9 mouse cellular contexts compared by ENCODE assay signal in genomic region chr6:38031924-38032540, GRCm38 (mm10). TPM values are rescaled to one million over a fixed set of nuclear protein-coding genes. Genes with fewer than 3 reads are reported as not detected.
DNase-seq lines count a peak whose midpoint lies in the region; ATAC-seq and TF ChIP-seq lines count a peak whose summit lies in the region.
"Had no signal": no experiment of that assay in that cellular context is flagged by ENCODE, and none has a peak within 500 bp of the region (broad histone marks: within the 10 kb centered on the region; RNA-seq: fewer than 3 reads in every experiment).

No protein-coding gene starts in this region.

- no peaks in the 10 kb centered on the region for H3K27me3 ChIP-seq in heart, postnatal 0 days (ENCODE audit: control insufficient read depth, insufficient read depth, low read length)
- H3K27me3 ChIP-seq in embryonic facial prominence, embryonic 13.5 days = no peaks in the 10 kb centered on the region
- no peaks in the 10 kb centered on the region for H3K27me3 ChIP-seq in lung, embryonic 16.5 days (ENCODE audit: control insufficient read depth, insufficient read depth, low read depth, low read length)
- H3K27me3 ChIP-seq in liver, postnatal 0 days (ENCODE audit: insufficient read depth, low read length) = no peaks in the 10 kb centered on the region
- H3K27me3 ChIP-seq: Patski had no signal

- H3K9ac ChIP-seq in heart, postnatal 0 days (replicated peaks; ENCODE audit: low read depth, low read length) = no peak overlapping the region
- H3K9ac ChIP-seq in embryonic facial prominence, embryonic 13.5 days = no peak overlapping the region
- no peak overlapping the region for H3K9ac ChIP-seq in lung, embryonic 16.5 days (ENCODE audit: low read length)
- H3K9ac ChIP-seq in liver, postnatal 0 days (replicated peaks) = no peak overlapping the region

- 46% methylated on average over 7 of the region's 7 CpGs for WGBS in heart, postnatal 0 days
- 27% methylated on average over 7 of the region's 7 CpGs for WGBS in embryonic facial prominence, embryonic 13.5 days
- WGBS in lung, embryonic 16.5 days = 24% methylated on average over 7 of the region's 7 CpGs
- WGBS in liver, postnatal 0 days (ENCODE audit: insufficient replicate concordance) = 48% methylated on average over 7 of the region's 7 CpGs

- no peak for ATAC-seq in heart, postnatal 0 days (ENCODE audit: insufficient read depth, low read depth)
- no peak for ATAC-seq in embryonic facial prominence, embryonic 13.5 days (ENCODE audit: insufficient number of reproducible peaks, insufficient read depth, low FRiP score, low TSS enrichment, low read depth)
- peak; percentile 63 for ATAC-seq in lung, embryonic 16.5 days (ENCODE audit: low read depth)
- no peak for ATAC-seq in liver, postnatal 0 days
- ATAC-seq: Patski had no signal

- no peaks in the 10 kb centered on the region for H3K36me3 ChIP-seq in heart, postnatal 0 days (replicated peaks; ENCODE audit: control insufficient read depth, insufficient read depth, low read length)
- H3K36me3 ChIP-seq in embryonic facial prominence, embryonic 13.5 days = no peaks in the 10 kb centered on the region
- H3K36me3 ChIP-seq in lung, embryonic 16.5 days (ENCODE audit: control insufficient read depth, insufficient read depth, low read length) = no peaks in the 10 kb centered on the region
- H3K36me3 ChIP-seq in liver, postnatal 0 days (replicated peaks; ENCODE audit: insufficient read depth, low read length) = no peaks in the 10 kb centered on the region

- peak overlapping the region; percentile 19; the same call in 1 of the 2 replicates for H3K27ac ChIP-seq in heart, postnatal 0 days (ENCODE audit: low read depth)
- H3K27ac ChIP-seq in embryonic facial prominence, embryonic 13.5 days = peak overlapping the region; percentile 51; the same call in 1 of the 2 replicates
- H3K27ac ChIP-seq in lung, embryonic 16.5 days (ENCODE audit: low read length) = peak overlapping the region; percentile 59
- no peak overlapping the region for H3K27ac ChIP-seq in liver, postnatal 0 days (ENCODE audit: low read depth)

- no peak for TF ChIP-seq EP300 in heart, postnatal 0 days (IDR thresholded peaks at IDR 0.05; ENCODE audit: low read depth)
- TF ChIP-seq EP300 in liver, postnatal 0 days (IDR thresholded peaks at IDR 0.05; ENCODE audit: low read depth) = no peak

- H3K9me3 ChIP-seq in heart, postnatal 0 days (replicated peaks; ENCODE audit: control insufficient read depth, low read length) = no peaks in the 10 kb centered on the region
- H3K9me3 ChIP-seq in embryonic facial prominence, embryonic 13.5 days = no peaks in the 10 kb centered on the region
- no peaks in the 10 kb centered on the region for H3K9me3 ChIP-seq in lung, embryonic 16.5 days (ENCODE audit: control insufficient read depth, low read length)
- no peaks in the 10 kb centered on the region for H3K9me3 ChIP-seq in liver, postnatal 0 days (ENCODE audit: low read length)

- peaks cover 10% of the 10 kb centered on the region; the same call in 1 of the 2 replicates for H3K4me1 ChIP-seq in heart, postnatal 0 days (ENCODE audit: control insufficient read depth, insufficient read depth)
- peaks cover 22% of the 10 kb centered on the region for H3K4me1 ChIP-seq in embryonic facial prominence, embryonic 13.5 days
- H3K4me1 ChIP-seq in lung, embryonic 16.5 days (replicated peaks; ENCODE audit: control insufficient read depth, insufficient read depth, low read length) = peaks cover 17% of the 10 kb centered on the region
- H3K4me1 ChIP-seq in liver, postnatal 0 days (ENCODE audit: insufficient read depth) = no peaks in the 10 kb centered on the region

- no peak overlapping the region for H3K4me2 ChIP-seq in heart, postnatal 0 days (ENCODE audit: low read depth, low read length)
- no peak overlapping the region; the same call in 1 of the 2 replicates for H3K4me2 ChIP-seq in embryonic facial prominence, embryonic 13.5 days
- H3K4me2 ChIP-seq in lung, embryonic 16.5 days (ENCODE audit: low read depth, low read length) = no peak overlapping the region
- H3K4me2 ChIP-seq in liver, postnatal 0 days (ENCODE audit: low read depth, low read length) = no peak overlapping the region

- no peak for DNase-seq in heart, postnatal 0 days (ENCODE audit: low spot score)
- no peak for DNase-seq in heart, adult 8-10 months (ENCODE audit: low spot score)
- peak; percentile 32 for DNase-seq in adrenal gland, postnatal 25 days
- no peak for DNase-seq in urinary bladder, adult 18-20 months (ENCODE audit: low spot score in 2 of 2)
- no peak for DNase-seq in liver, postnatal 0 days
- DNase-seq in thymus, postnatal 0 days (ENCODE audit: low spot score) = no peak

- no peak for TF ChIP-seq CTCF in heart, postnatal 0 days (IDR thresholded peaks at IDR 0.05; ENCODE audit: low read depth)
- TF ChIP-seq CTCF in liver, postnatal 0 days (IDR thresholded peaks at IDR 0.05; ENCODE audit: low read depth) = no peak

- no peak overlapping the region for H3K4me3 ChIP-seq in heart, postnatal 0 days (ENCODE audit: low read depth, low read length)
- H3K4me3 ChIP-seq in embryonic facial prominence, embryonic 13.5 days = no peak overlapping the region
- no peak overlapping the region for H3K4me3 ChIP-seq in lung, embryonic 16.5 days (ENCODE audit: low read length)
- H3K4me3 ChIP-seq in liver, postnatal 0 days (ENCODE audit: low read depth, low read length) = no peak overlapping the region

RNA-seq across cellular contexts. Expression of gene Svopl, which starts 14.8 kb away (rescaled TPM):
- 4.2 TPM in 1 of 2 replicates, not detected in the other for total RNA-seq in heart, postnatal 0 days (2014; rRNA removed; ENCODE audit: low replicate concordance)
- polyA plus RNA-seq in heart, postnatal 0 days (2015; fragmentation: Nextera tagmentation; extraction: Ambion mirVana) = 0.37 and 0.59 TPM in 2 replicates
- 1 to 10 TPM in 1 of 4 experiments, under 1 TPM in 3; 0.13 to 1.0 (median 0.62) TPM for total RNA-seq in heart, adult 8-10 months (2022)
- total RNA-seq in adrenal gland, postnatal 25 days (2021) = 1.7 and 1.9 TPM in 2 replicates
- polyA plus RNA-seq in embryonic facial prominence, embryonic 13.5 days (2015; fragmentation: Nextera tagmentation; extraction: Ambion mirVana) = 4.1 and 6.6 TPM in 2 replicates
- polyA plus RNA-seq in lung, embryonic 16.5 days (2015; fragmentation: Nextera tagmentation; extraction: Ambion mirVana) = 1.6 and 1.7 TPM in 2 replicates
- polyA plus RNA-seq in liver, postnatal 0 days (2015; fragmentation: Nextera tagmentation; extraction: Ambion mirVana) = 0.08 and 0.15 TPM in 2 replicates
- 1.2 TPM in 2 replicates for polyA plus RNA-seq in thymus, postnatal 0 days (2015; fragmentation: Nextera tagmentation; extraction: Ambion mirVana)
- polyA plus RNA-seq: Patski had no signal
